Mouse (Mus musculus) kidney, postnatal 0 days (tissue): ENCODE results near the gene Scn3a. TPM values are rescaled to one million over a fixed set of nuclear protein-coding genes. Genes with fewer than 3 reads are reported as not detected.
A peak's percentile ranks its signal among the peaks of the same experiment; 100 is the strongest.

ENCODE experiments used
- ATAC-seq: fragments of 200-750 bp; cut with Nextera tagmentation; replicated peaks from 2 replicates; pipeline ENCODE4 v1.8.0; 2017; ENCODE audit warnings: low read depth, moderate number of reproducible peaks, moderate TSS enrichment, moderate library complexity; ENCODE audit not compliant: low FRiP score
- DNase-seq: peaks from one replicate; pipeline ENCODE4 v3.0.0-alpha.2; 2016; ENCODE audit warnings: low spot score
- H3K27ac ChIP-seq: fragments of 300-500 bp; sonication (generic); 2 replicates; pipeline ENCODE4 v1.5.1; 2014; ENCODE audit warnings: mild to moderate bottlenecking
- H3K27me3 ChIP-seq: fragments of 300-500 bp; sonication (generic); 2 replicates; pipeline ENCODE4 v1.6.1; 2014; ENCODE audit warnings: low read length, mixed read lengths; ENCODE audit not compliant: insufficient read depth
- H3K36me3 ChIP-seq: fragments of 300-500 bp; sonication (generic); 2 replicates; pipeline ENCODE4 v1.6.1; 2014; ENCODE audit warnings: low read length, mixed read lengths; ENCODE audit not compliant: insufficient read depth
- H3K4me1 ChIP-seq: fragments of 300-500 bp; sonication (generic); replicated peaks from 2 replicates; pipeline ENCODE4 v1.6.1; 2014; ENCODE audit warnings: antibody characterized with exemption, low read length, mixed read lengths; ENCODE audit not compliant: insufficient read depth
- H3K4me2 ChIP-seq: fragments of 300-500 bp; sonication (generic); 2 replicates; pipeline ENCODE4 v1.6.1; 2014; ENCODE audit warnings: mild to moderate bottlenecking, low read length, moderate library complexity, mixed read lengths
- H3K4me3 ChIP-seq: fragments of 300-500 bp; sonication (generic); replicated peaks from 2 replicates; pipeline ENCODE4 v1.5.1; 2014; ENCODE audit warnings: low read depth, low read length
- H3K9ac ChIP-seq: fragments of 300-500 bp; sonication (generic); 2 replicates; pipeline ENCODE4 v1.6.1; 2014; ENCODE audit warnings: low read depth, low read length
- H3K9me3 ChIP-seq: fragments of 300-500 bp; sonication (generic); replicated peaks from 2 replicates; pipeline ENCODE4 v1.6.1; 2016; ENCODE audit warnings: low read length, inconsistent platforms, mixed read lengths
- CTCF ChIP-seq: IDR thresholded peaks from 2 replicates; pipeline ENCODE4 v1.5.1; 2016; ENCODE audit warnings: antibody characterized with exemption, low read depth, mild to moderate bottlenecking, moderate library complexity
- WGBS: fragments of 180-500 bp; shearing (Covaris S2); extraction: QIAGEN DNeasy Blood & Tissue Kit; methylation state at CpG from one replicate; pipeline ENCODE4 v1.1.7; 2014; 5-methylcytosine and 5-hydroxymethylcytosine counted together
- polyA plus RNA-seq: library from polyadenylated mRNA; unstranded; fragments of >200 nt; fragmentation: Nextera tagmentation; extraction: Ambion mirVana; gene quantifications from 2 replicates; pipeline ENCODE4 v1.2.1, GENCODE M21; 2015

Scn3a gene
- polyA plus RNA-seq, 1 experiment from 2014 or later = 0.25 TPM

GRCm38 (mm10) chr2:65443082-65443481 lies 124.3 kb downstream of the Scn3a start:
- 62% methylated on average over 4 of the region's 4 CpGs for WGBS
- H3K27me3 ChIP-seq = no peaks in the 10 kb centered on the region
- no peaks in the 10 kb centered on the region for H3K36me3 ChIP-seq
- no peak for TF ChIP-seq CTCF
- H3K4me1 ChIP-seq = no peaks in the 10 kb centered on the region
- ATAC-seq (no peak), DNase-seq (no peak)
- no peak overlapping the region for H3K9ac ChIP-seq
- H3K4me2 ChIP-seq = no peak overlapping the region
- no peaks in the 10 kb centered on the region for H3K9me3 ChIP-seq
- no peak overlapping the region for H3K4me3 ChIP-seq
- H3K27ac ChIP-seq = no peak overlapping the region

GRCm38 (mm10) chr2:65441566-65441965 lies 125.9 kb downstream of the Scn3a start:
- no peak; the same call in 1 of the 2 replicates for ATAC-seq
- H3K4me3 ChIP-seq = no peak overlapping the region

GRCm38 (mm10) chr2:65441110-65441509 lies 126.3 kb downstream of the Scn3a start:
- DNase-seq = no peak
- no peak for ATAC-seq
- H3K4me2 ChIP-seq = no peak overlapping the region
- no peaks in the 10 kb centered on the region for H3K27me3 ChIP-seq
- H3K4me1 ChIP-seq = no peaks in the 10 kb centered on the region
- H3K9me3 ChIP-seq = no peaks in the 10 kb centered on the region
- no peak overlapping the region for H3K4me3 ChIP-seq
- TF ChIP-seq CTCF = no peak
- WGBS = 73% methylated on average over 6 of the region's 6 CpGs
- H3K9ac ChIP-seq = no peak overlapping the region
- no peaks in the 10 kb centered on the region for H3K36me3 ChIP-seq
- H3K27ac ChIP-seq = no peak overlapping the region

More at GRCm38 (mm10) chr2:65441566-65441965, 125.9 kb downstream of the Scn3a start:
- no peaks in the 10 kb centered on the region for H3K9me3 ChIP-seq
- H3K9ac ChIP-seq = no peak overlapping the region
- H3K36me3 ChIP-seq = no peaks in the 10 kb centered on the region
- H3K27ac ChIP-seq = no peak overlapping the region
- peak; percentile 70 for DNase-seq
- no peak for TF ChIP-seq CTCF
- WGBS = 29% methylated on average over 5 of the region's 5 CpGs
- H3K27me3 ChIP-seq = no peaks in the 10 kb centered on the region
- no peaks in the 10 kb centered on the region for H3K4me1 ChIP-seq
- no peak overlapping the region for H3K4me2 ChIP-seq

- H3K4me1 ChIP-seq = no peaks in the 10 kb centered on the region
- H3K4me2 ChIP-seq = no peak overlapping the region
- DNase-seq = no peak
- H3K4me3 ChIP-seq = no peak overlapping the region
- no peak overlapping the region for H3K27ac ChIP-seq
- H3K9ac ChIP-seq = no peak overlapping the region
- H3K27me3 ChIP-seq = no peaks in the 10 kb centered on the region
- no peak for TF ChIP-seq CTCF
- H3K9me3 ChIP-seq = no peaks in the 10 kb centered on the region
- 84% methylated on average over 1 of the region's 1 CpGs for WGBS
- no peak for ATAC-seq
- no peaks in the 10 kb centered on the region for H3K36me3 ChIP-seq
Observed at GRCm38 (mm10) chr2:65436917-65437316, 130.5 kb downstream of the Scn3a start.

- no peak; the same call in 1 of the 2 replicates for TF ChIP-seq CTCF
- Histone ChIP-seq H3K4me2 (no peak overlapping the region), H3K36me3 (no peaks in the 10 kb centered on the region), H3K9me3 (no peaks in the 10 kb centered on the region), H3K4me1 (no peaks in the 10 kb centered on the region), H3K4me3 (no peak overlapping the region), H3K9ac (no peak overlapping the region), H3K27ac (no peak overlapping the region), H3K27me3 (no peaks in the 10 kb centered on the region)
- DNase-seq (no peak), ATAC-seq (no peak)
- WGBS = 33% methylated on average over 5 of the region's 5 CpGs
Observed at GRCm38 (mm10) chr2:65423501-65423900, 143.9 kb downstream of the Scn3a start.

GRCm38 (mm10) chr2:65421259-65422255 lies 145.9 kb downstream of the Scn3a start:
- TF ChIP-seq CTCF = no peak
- Histone ChIP-seq H3K9ac (no peak overlapping the region), H3K4me2 (no peak overlapping the region), H3K4me1 (no peaks in the 10 kb centered on the region), H3K27ac (no peak overlapping the region), H3K9me3 (no peaks in the 10 kb centered on the region), H3K36me3 (no peaks in the 10 kb centered on the region), H3K4me3 (no peak overlapping the region), H3K27me3 (no peaks in the 10 kb centered on the region)
- ATAC-seq (no peak), DNase-seq (no peak)
- 62% methylated on average over 11 of the region's 11 CpGs for WGBS
